Mouse (Mus musculus) brain, embryonic 18.5 days (tissue): ENCODE measurements around the gene Kcp.
A peak's percentile ranks its signal among the peaks of the same experiment; 100 is the strongest.

ENCODE experiments used
- DNase-seq: peaks from one replicate; pipeline ENCODE4 v3.0.0-alpha.2; 2012; ENCODE audit warnings: low read depth, low spot score

The Kcp gene

DNA sequence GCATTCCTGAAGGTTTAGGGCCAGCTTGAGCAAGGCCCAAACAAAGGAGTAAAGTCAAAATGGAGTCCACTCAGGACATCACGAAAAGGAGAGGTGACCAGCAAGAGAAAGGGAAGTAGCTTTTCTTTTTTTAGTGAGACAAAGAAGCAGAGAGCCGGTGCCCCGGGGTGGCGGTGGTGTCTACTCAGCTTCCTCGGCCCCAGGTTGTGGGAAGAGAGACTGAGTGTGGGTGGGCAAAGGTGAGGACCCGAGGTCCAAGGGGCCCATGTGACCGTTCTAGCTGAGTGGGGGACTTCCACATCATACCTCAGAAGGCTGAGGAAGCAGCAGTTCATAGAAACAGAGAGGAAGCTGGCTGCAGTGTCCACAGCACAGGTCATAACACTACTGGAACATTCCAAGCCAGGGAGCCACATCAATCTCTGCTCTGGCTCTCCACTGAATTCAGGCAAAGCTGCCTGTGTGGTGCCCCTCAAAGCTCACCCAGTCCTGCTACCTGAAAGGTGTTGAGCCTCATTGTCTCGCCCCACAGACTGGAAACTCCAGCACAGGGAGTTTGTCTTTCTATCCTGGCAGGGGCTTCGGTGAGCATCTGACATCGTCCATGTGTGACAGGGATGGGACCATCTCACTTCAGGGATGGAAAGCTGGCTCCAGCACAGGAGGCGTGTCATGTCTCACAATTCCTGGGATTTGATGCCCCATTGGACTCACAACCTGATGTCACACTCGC lies 15.7 kb upstream of the Kcp start:
- no peak for DNase-seq

DNA sequence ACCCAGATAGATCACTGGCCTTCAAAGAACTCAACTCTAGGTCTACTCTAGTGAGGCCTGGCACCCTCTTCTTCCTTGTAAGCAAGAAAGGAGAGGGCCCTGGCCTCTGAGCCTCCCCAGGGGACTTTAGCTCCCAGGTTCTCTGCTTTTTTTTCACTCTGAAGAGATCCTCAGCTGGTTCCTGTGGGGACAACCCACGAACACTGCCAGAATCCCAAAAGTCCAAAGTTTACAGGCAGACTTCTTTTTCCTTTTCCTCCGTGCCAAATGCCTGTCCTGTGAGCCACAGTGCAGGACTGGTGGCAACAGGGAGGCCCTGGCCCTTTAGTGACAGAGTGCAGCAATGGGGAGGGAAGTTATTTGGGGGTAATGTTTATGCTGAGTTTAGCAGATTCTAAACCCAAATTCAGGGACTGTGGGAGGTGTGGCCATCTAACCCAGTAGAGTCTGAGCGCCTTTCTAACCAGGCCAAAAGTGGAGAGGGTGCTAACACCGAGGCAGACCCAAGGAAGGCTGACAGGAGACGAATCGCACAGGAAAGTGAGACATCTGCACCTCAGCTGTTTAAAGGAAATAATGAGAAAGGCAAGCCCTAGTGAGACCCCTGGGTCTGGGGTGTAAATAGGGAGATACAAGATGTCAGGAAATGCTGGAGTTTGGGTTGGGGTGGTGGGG lies 15.0 kb upstream of the Kcp start:
- no peak for DNase-seq

DNA sequence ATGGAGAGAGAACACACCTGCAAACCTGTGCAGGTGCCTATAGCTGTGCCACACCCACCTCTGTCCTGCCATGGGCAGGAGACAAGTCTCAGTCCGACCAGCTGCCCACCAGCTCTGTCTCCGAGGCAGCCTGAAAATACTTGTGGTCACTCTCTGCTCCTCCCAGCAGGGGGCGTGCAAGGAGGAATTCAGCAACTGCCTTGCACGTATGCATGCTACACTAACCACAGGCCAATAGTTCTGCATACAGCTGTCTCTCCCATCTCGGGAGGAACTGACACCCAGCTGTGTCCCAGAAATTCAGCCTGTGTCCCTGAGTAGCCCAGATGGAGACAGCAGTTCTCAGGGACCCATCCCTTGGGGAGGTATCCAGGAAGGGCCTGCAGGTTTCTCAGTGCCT lies 9.4 kb upstream of the Kcp start:
- no peak for DNase-seq

DNA sequence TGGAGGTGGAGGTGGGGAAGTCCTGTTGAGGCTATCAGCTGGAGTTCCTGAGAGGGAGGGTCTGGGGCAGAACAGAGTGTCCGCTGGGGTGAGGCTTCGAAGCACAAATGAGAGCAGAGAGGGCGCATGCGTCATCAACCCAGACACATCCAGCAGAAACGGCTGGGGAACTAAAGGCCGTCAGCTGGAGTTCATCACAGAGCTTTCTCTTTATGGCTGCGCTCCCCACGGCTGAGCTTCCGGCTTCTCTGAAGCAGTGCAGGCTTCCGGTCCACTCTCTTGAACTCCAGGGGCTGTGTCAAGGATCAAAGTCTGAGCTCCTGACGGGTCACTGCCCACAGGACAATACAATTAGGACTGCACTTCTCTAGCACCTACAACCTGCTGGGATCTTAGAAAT lies 5.5 kb upstream of the Kcp start:
- DNase-seq = no peak

DNA sequence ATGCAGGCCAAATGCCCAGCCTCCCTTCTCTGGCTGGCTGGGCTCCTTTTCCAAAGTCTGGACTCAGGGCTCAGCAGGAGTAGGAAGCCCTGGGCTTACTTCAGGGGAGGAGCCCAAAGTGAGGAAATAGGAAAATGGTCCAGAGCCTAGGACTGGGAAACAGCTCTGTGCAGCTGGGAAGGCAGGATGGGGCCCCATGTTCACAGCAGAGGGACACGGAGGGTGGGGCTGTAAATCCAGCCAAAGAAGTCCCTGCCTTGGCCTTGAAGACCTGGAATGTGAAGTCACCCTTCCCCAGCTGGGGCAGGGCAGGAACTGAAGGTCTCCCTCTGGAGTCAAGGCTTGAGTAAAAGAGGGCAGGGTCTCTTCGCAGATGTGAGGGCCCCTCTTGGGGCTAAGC lies 1.3 kb upstream of the Kcp start:
- no peak for DNase-seq

DNA sequence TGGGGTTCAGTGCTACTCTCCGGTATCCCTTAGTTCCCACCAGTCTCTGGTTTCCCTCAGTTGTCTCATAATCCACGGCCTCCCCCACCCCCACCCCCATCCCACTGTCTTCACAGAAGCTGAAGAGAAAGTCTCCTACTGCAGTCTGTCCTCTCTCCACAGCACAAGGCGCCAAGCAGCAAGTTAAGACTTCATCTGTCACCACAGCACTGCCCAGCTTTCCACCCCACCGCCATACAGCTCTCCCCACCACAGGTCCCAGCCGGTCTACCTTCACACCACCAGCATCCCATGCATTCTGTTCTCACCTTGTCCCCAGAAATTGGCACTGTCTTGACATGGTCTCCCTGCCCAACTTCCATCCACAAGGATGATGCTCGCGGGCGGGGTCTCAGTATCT lies 918 bp downstream of the Kcp start:
- DNase-seq = no peak

DNA sequence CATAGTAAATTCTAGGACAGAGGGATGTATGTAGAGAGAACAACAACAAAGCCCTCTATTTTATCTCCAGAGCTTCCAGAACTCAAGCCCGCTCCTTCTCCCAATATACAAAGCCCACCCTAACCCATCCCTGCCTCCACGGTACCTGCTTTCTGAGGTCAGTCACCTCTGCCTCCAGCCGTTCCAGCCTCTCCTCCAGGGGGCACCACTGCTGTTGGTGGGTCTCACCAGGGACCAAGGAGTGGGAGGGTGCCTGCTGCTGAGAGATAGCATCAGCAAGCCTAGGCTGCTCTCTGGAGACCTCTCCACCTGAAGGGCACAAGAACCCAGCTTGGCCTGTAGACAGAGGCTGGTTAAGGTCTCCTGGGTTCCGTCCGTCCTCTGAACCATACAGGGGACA lies 2.3 kb downstream of the Kcp start:
- no peak for DNase-seq

DNA sequence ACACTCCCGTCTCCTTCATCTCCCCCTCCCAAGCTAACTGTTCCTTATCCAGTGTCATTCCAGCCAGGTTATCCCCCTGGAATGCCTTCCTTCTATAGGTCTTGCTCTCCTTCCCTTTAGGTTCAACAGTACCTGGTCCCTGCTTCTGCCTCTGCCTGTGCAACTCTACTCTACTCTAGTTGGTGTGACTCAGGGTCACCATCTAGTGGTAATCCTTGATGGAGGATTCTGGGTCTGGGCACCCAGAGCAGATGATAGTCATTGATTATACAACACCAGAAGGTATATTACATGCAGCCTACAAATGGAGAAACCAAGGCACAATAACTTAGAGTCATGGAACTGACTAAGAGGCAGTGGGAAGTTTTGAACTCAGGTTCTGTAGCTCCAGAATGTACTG lies 6.2 kb downstream of the Kcp start:
- no peak for DNase-seq

DNA sequence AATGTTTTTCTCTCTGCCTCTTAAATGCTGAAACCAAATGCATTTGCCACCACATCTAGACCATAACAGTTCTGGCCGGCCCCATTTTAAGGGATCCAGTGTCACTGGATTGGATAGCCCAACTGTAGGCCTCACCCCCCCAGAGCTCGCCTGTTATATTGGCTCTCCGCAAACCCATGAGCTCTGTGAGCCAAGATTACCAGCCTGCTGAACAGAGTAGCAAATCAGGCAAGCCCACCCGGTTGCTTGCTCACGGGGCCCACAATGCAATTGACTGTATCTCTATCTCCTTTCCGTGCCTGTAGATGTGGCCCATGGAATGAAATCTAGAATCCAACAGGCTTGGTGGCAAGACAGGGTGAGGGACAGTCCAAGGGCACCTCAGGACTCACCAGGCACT lies 6.9 kb downstream of the Kcp start:
- DNase-seq = no peak

DNA sequence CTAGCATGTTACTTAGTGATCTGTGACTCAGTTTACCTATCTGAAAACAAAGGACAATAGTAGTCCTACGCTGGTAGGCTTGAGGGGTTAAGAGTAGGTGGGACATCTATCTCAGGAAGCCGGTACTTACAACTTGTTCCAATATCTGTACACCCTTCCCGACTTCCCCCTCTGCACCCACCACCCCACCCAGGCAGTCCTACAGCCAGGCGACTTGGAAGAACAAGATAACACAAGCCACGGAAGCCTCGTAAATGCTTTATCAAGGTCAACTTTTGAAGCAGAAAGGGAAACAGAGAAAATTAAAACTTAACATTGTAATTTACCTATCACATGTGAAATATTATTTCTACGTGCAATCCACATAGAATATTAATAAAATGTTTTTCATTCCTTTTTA lies 7.6 kb downstream of the Kcp start:
- DNase-seq = no peak

DNA sequence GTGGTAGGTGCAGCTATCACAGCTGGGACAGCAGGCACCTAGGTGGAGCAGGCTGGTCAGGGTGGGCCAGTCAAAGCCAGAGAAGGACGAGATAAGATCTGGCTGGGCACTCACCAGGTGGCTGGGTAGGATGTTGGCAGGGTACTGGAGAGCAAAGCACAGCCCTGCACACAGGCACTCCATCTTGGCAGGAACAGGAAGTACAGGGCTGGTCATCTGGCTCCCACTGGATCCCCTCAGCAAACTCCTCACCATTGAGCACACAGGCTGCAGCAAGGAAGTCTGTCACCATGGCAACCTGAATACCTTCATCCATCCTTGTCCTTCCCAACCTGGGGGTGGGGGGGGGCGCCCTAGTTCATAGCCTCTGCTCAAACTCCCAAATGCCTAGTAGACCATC lies 10.0 kb downstream of the Kcp start:
- no peak for DNase-seq

DNA sequence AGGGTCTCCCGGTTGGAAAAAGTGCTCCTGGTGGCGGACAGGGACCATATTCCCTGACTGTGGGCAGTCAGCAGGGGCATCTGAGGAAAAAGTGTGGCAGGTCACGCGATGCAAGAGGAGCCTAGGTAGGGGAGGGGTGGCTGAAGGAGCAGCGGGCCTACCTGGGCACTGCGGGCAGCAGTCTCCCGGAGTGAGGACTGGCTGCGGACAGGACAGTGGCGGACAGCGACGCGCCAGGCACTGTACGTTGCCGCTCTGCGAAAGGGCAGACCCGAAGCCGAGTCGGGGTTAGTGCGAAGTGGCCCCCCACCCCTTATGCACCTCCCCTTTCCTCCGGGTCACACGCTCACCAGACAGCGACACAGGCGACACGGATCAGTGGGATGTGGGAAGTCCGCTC lies 11.5 kb downstream of the Kcp start:
- DNase-seq = no peak

DNA sequence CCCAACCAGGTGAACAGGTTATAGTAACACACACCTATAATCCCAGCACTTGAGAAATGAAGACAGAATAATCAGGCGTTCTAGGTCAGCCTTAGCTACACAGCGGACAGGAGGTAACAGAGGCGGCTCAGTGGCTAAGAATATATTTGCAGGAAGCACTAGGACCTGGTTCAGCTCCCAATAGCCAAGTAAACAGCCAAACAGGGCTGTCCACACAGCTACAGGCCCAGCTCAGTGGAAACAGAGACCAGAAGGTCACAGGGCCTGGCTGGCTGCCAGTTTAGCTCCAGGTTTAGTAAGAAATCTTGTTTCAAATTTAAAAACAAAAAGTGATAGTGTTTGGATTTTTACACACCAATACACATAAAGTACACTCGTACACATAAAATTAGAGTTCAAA lies 13.7 kb downstream of the Kcp start:
- no peak for DNase-seq

DNA sequence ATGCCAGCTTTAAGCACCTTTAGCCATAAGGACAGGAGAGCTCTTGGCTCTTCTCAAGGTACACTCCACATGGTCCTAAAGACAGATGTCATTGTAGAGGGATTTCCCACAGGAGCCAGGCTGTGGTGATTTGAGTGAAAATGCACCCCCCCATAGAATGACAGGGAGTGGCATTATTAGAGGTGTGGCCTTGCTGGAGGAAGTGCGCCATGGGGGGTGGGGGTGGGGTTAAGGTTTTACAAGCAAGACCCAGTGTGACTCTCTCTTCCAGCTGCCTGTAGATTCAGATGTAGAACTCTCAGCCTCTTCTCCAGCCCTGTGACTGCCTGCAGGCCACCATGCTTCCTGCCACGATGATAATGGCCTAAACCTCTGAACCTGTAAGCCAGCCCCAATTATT lies 21.8 kb downstream of the Kcp start:
- DNase-seq = no peak

DNA sequence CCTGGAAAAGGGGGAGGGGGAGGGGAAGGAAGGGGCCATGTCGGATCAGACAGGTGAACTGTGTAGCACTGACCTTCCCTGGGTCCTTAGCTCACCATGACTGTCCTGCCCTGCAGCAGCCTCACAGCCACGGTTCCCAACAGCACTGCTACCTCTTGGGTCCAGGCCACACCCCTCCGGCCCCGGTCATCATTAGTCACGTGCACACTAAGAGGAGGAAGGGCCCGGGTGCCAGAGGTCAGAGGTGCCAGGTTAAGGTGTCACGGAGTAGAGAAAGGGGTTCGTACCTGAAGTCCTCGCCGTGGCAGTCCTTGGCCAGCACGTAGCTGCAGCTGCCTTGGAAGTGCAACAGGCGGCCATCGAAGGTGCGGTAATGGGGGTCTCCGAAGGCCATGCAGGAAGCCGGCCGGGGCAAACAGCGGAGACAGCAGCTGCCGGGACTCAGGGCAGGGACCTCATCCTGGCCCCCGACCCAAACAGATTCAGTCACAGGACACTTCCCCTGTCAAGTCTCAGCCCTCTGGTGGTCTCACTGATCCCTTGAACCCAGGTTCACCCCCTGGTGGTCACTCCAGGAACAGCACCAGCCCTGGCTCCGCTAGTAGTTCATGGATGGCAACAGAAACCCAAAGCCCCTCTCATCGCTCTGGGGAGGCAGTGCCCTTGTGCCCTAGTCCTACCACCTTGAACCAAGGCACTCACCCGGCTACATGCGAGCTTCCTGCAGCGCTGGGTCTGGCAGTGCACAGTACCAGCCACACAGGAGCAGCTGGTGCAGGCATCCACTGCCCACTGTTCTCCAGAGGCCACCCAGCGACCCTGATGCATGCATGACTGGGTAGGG lies 22.8 kb downstream of the Kcp start:
- DNase-seq = no peak

DNA sequence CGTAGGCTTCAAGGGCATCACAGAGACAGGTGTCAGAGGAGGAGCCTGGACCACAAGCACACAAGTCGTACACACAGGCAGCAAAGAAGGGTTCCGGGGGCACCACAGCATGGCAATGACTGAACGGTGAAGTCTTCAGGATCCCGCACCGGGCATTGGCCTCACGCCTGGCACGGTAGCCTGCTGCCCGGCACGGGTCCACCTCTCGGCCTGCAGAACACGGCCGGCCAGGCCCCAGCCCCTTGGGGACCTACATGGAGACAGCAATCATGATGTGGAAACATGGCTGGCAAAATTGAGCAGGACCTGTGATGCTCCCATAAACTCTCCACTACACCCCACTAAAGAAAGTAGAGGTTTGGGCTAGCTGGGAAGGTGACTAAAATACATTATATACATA lies 25.1 kb downstream of the Kcp start:
- no peak for DNase-seq

DNA sequence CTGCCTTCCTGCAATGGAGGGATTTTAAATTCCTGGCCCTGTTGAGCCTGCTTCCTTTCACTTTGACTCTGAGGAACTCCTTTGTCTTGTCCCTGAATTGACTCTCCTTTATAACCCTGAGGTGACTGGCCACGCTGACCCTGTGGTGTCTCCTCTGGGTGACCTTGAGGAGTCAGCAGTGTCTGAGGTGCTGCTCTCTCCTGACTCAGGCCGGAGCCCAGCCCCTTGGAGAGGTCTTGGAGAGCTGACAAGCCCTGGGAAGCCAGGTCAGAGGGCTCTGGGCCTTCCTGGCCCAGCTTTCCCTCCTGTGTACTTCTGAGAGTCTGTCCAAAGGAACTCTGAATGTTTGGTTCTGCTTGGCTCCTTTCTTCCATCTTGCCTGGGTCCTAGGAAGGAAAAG lies 33.0 kb downstream of the Kcp start:
- DNase-seq = no peak

DNA sequence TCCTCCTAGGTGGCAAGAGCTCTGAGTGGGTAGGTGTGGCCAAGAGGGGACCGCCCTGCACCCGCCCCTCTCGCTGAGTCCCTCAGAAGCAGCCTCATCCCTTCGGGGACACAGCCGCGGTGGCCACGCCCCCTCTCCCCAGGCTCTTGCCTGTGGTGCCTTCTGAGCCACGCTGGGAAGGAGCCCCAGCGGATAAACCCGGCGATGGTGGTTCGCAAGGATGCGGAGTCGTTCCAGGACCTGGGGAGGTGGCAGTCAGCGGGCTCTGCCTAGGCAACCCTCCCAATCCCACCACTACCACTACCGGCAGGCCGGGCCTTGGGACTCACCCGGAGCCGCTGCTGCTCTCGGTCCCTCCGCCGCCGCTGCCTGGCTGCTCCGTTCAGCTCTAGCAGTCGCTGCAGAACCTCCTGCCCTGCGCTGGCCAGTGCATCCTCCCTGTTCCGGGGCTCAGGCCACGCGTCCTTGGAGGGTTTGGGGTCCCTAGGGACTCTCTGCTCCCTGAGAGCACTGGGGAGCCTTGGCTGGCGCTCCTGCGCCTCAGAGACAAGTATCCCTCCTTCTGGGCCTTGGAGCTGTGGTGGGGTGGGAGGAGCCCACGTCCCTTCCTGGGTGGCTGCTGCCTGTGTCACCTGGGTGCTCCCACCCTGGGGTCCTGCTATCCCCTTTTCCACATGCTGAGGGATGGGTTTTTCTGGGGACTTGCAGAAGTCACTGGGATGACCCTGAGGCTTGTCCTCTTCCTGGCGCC lies 33.6 kb downstream of the Kcp start:
- no peak for DNase-seq

DNA sequence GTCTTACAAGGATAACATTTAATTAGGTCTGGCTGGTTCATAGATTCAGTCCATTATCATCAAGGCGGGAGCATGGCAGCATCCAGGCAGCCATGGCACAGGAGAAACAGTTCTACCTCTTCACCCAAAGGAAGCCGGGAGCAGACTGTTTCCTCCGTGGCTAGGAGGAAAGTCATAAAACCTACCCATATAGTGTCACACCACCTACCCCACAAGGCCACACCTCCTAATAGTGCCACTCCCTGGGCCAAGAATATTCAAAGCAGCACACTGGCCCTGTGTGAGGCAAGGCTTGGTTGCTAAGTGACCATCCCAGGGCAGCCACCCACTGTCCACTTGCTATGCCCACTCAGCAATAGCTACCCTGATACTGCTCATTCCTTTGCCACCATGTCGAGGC lies 36.6 kb downstream of the Kcp start, which contains the start of gene Atp6v1fnb:
Gene Atp6v1fnb (plus strand): TSS at position 301 of the 400 bp plus-strand sequence.
- DNase-seq = no peak

DNA sequence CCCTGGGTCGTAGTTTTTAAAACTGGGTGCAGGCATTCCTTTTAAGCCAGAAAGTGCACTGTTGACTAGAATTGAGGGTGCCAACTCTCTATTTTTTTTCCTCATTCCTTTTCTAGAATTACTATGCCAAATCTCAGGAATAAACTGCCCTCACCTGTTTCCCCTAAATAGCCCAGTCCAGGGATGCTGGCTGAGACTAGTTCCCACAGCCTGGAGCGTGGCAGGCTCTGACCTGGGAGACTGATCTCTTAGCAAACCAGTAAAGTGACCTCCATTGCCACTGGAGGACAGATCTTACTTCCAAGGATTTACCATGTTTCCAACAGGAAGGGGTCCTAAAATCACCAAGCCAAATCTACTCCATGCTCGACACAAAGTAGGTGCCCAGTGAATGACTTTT lies 38.9 kb downstream of the Kcp start:
- DNase-seq = no peak

DNA sequence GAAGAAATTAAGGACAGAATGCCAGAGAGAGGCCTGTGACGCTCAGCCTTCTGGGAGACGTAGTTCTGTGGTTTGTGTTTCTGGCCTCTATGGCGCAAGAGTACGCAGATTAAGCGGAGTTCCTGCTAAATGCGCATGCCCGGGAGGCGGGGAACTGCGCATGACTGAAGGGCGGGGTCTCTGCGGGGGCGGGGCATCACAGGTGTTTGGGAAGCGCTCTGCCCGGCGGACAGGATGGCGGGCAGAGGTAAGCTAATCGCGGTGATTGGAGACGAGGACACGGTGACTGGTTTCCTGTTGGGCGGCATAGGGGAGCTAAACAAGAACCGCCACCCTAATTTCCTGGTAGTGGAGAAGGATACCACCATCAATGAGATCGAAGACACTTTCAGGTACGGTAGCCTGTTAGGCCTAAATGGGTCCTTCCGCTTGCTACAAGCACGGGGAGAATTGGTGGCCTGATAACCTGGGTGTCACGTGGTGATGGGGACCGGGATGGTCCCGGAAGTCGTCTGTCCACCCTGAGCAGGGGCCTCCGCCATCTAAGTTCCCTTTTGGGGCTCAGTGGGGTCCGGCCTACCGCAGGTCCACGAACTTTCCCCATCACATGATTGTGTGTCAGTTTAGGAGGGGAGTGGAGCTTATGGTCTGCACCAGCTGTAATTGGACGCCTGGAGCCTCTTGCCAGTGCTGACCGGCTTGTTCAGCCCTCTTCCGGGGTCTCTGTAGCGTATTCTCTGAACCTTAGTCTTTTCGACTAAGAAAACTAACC lies 40.0 kb downstream of the Kcp start, which contains the start of gene Atp6v1f:
Gene Atp6v1f (plus strand): TSS at position 136 of the 772 bp plus-strand sequence.
- peak; percentile 92 for DNase-seq
